Mouse (Mus musculus) adrenal gland, adult 2 months (tissue): Measurements from ENCODE around the gene Rasd2. TPM values are rescaled to one million over a fixed set of nuclear protein-coding genes. Genes with fewer than 3 reads are reported as not detected.

Experiments
- DNase-seq: peaks from one replicate; pipeline ENCODE4 v3.0.0; 2021
- polyA plus RNA-seq: library from polyadenylated mRNA; depleted of rRNA; stranded (reverse); fragments of >200 nt; gene quantifications from 2 replicates; pipeline ENCODE4 v1.2.3, GENCODE M21; 2012; rRNA removed
- total RNA-seq, 2 experiments: library from RNA; stranded (reverse); gene quantifications; 2 replicates each; pipeline ENCODE4 v1.2.3; 2021

Gene Rasd2
- total and polyA plus RNA-seq, 3 experiments, result 1.5 to 4.8 (median 3.3) TPM

DNA sequence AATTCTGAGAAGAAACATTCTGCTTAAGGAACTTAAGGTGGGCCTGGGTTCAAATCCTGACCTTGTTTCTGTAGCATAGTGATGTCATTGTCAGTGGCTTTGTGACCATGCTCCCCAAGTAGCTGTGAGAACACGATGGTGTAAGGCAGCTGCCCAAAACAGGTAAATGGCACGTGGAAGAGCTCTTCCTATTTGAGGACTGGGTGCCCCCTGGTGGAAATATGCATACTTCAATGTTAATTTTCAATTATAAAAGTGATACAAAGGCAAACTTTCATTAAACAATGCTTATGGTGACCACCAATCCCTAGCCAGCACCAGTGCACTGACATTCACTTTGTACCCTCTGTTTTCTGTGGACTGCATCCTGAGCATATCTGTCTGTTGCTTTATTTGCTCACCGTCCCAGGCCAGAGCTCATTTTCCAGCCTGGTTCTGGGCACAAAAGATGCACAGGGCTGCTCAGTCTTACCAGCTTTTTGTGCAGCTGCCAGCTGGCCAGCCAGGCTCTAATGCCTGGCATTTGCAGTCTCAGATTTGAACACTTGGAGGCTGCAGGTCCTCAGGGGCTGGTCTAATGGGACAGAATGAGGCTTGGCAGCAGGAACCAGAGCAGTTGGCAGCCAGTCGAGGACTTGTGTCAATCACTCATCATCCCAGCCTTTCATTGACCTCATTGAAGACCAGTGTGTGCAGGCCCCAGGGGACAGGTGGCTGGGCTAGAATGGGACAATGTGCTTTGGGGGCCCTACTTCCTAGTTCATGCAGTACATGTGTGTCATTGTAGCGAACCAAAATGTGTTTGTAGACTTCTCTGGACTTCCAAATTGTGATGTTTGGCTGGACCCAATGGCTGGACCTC is 6.4 kb downstream of the Rasd2 start:
- peak; percentile 38 for DNase-seq

DNA sequence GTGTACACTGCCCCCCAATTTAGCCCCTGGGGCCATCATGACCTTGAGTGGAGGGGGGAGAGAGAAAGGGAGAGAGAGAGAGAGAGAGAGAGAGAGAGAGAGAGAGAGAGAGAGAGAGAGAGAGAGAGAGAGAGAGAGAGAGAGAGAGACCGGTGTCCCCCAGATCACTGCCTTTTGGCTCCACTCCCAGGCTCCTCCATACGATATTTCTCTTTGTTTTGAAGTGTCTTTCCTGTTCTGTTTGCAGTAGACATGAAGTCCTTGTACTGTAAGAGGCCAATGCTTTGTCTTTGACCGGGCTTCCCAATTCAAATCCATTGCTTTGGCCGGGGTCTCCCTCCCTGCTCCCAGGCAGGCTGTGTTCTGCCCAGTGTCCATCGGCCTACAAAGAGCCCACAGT is 8.9 kb downstream of the Rasd2 start:
- no peak for DNase-seq

DNA sequence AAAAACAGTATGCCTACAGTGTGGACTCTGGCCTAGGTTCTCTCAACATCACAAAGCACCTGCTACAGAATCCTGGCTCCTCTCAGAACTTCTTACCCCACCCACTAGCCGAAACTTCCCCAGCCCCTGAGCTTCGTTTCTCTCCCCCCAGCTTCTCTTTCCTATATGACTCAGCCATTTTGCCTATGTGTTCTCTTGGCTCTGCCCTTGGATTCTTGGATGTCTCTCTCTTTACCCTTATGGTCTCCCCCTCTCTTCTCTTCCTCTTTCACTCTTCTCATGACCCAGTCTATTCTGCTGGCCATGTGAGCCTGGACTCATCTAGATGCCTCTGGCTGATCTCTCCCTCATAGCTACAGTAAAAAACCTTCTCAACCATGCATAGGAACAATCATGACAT is 13.0 kb downstream of the Rasd2 start:
- no peak for DNase-seq

DNA sequence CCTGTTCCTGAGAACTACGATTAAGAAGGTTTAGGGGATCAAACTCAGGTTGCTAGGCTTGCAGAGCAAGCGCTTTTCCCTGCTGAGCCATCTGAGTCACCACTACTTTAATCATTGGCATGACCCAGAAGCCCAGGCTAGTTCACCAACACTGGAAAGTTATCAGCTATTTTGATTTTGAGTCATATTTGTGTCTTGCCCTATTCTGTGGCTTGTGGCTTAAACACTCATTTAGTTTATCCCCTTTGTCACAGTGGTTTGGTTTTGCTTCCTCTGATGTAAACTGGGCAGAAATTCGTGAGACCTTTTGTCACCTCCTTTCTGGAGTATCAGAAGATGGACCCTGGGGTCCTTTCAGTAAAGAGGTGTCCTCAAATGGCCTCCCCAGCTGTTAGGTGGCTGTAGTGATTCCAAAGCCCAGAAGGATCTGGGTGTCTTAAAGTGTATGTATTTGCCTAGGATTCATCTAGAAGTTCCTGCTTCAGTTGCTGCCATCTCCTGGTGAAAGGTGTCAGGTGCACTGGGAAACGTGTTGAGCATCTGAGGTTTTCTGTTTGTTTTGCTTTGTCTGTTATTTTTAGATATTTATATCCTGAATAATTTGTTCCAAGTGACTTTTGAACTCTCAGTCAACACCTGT is 20.3 kb downstream of the Rasd2 start:
- no peak for DNase-seq

DNA sequence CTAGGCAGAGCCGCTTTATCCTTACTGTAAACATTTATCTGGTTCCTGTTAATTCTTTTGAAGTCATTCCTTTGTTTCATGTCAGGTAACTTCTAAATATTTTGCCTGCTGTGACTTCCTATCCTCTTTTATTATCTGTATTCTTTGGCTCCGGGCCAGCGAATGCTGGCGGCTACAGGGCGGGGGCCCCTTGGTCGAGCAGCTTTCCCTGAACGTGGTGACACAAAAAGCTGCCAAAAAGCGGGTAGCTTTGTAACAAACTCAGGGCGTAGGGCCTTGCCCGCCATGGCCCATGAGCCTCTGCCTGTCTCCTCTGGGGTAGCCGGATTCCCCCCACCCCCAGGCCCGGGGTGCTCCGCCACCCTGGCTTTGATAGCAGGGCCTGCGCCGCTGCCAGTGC is 33.6 kb downstream of the Rasd2 start:
- no peak for DNase-seq

DNA sequence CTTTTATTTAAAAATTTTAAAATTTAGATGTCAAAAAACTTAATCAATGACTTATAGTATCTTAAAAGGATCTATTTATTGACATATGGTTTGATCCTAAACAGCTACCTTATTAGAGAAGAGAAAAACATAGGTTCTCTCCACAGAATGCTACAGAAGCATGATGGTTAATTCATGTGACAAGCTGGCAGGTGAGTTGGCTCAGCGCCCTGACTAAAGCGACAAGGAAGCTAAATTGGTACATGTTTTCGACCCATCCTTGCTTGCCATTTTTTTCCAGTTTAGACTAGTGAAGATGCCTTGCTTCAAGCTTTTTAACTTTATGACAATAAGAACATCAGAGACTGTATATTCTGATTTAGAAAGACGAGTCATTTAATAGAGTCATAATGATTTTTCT is 35.4 kb downstream of the Rasd2 start:
- no peak for DNase-seq

DNA sequence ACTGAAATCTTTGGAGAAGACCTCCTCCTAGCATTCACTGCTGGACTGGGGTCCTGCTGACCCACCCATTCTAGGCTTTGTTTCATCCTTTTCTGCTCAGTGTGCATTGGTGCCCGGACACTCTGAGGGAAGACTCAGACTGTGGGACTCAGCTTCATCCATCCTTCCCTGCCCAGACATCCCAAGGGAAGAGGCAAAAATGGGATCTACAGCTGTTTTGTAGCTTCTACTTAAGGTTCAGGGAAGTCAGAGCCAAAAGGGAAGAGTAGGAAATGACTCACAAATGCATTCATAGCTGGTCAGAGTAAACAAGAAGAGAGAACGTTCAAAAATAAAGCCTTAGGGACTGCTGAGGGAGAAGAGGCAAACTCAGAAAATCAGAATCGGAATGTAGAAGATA is 40.3 kb downstream of the Rasd2 start:
- no peak for DNase-seq

DNA sequence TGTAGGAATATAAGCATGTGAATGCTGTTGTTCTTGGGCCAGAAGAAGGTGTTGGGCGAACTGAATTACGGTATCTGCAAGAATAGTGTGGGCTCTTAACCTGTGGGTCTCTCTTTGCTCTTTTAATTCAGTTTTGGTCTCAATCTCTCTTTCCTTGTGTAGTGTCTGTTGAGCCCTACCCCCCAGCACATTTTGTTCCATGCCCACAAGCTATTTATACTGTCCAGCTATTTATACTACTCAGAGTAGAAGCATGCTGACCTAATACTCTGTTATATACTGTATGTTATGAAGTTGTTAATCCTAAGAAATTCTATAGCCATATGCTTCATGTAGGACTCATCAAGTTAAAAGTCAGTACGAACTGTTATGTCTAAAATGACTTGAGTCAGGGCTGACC is 41.9 kb downstream of the Rasd2 start:
- DNase-seq, result no peak

DNA sequence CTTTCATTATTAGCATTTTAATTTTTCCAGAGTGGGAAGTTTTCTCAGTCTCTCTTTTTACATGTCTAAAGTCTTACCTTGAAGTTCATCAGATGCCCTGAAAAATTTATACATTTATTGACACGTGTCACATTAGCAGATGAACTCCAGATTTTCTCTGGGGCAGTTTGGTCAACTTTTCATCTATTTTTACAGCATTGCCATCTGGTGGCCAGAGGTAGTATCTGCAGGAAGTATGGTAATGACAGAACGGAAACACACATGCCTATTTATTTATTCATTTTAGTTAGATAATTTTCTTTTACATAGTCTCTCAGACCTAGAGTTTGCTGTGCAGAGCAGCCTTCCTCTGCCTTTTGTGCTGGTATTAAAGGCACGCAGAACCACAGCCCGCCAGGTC is 58.4 kb downstream of the Rasd2 start:
- DNase-seq, result peak; percentile 19

Other genes starting within 250 kb of the Rasd2 start
- 10 to 100 TPM; 21.3 to 21.7 TPM for gene Hmgxb4, start 220.6 kb upstream of the Rasd2 start, total RNA-seq
- gene Hmgxb4, start 220.6 kb upstream of the Rasd2 start, polyA plus RNA-seq, result 7.9 and 8.8 TPM in 2 replicates
- 10 to 100 TPM; 42.6 to 55.1 TPM for gene Tom1, start 180.2 kb upstream of the Rasd2 start, total RNA-seq
- gene Tom1, start 180.2 kb upstream of the Rasd2 start, polyA plus RNA-seq, result 28.4 and 38.7 TPM in 2 replicates
- 100 to 1,000 TPM in 1 of 2 experiments, 10 to 100 TPM in 1; 59.0 to 146 TPM for gene Hmox1, start 120.3 kb upstream of the Rasd2 start, total RNA-seq
- 37.4 and 66.4 TPM in 2 replicates for gene Hmox1, start 120.3 kb upstream of the Rasd2 start, polyA plus RNA-seq
- gene Mcm5, start 104.4 kb upstream of the Rasd2 start, total RNA-seq, result 1 to 10 TPM; 8.2 to 9.8 TPM
- 6.7 and 7.3 TPM in 2 replicates for gene Mcm5, start 104.4 kb upstream of the Rasd2 start, polyA plus RNA-seq
- under 1 TPM in 1 of 2 experiments, not detected in 1; 0.38 TPM for gene Gm10358, start 192.6 kb downstream of the Rasd2 start, total RNA-seq
- 0.28 and 0.35 TPM in 2 replicates for gene Gm10358, start 192.6 kb downstream of the Rasd2 start, polyA plus RNA-seq
- gene Iqcm, start 234.8 kb downstream of the Rasd2 start, total RNA-seq, result not detected
- not detected in 2 replicates for gene Iqcm, start 234.8 kb downstream of the Rasd2 start, polyA plus RNA-seq